Mouse (Mus musculus) heart, postnatal 0 days (tissue): ENCODE results near the gene Tekt1.

Experiments
- CTCF ChIP-seq: IDR thresholded peaks from 2 replicates; pipeline ENCODE4 v1.5.1; 2016; ENCODE audit warnings: antibody characterized with exemption, control low read depth, low read depth
- EP300 ChIP-seq: IDR thresholded peaks from 2 replicates; pipeline ENCODE4 v1.6.1; 2016; ENCODE audit warnings: antibody characterized with exemption, low read depth

- no peak for TF ChIP-seq CTCF
- TF ChIP-seq EP300, result no peak
Measured at GRCm38 (mm10) chr11:72334653-72335052, 27.6 kb downstream of the Tekt1 start.
